Mouse (Mus musculus) G1E (cell line): ENCODE measurements around the gene Ccndbp1.

Experiments
- CTCF ChIP-seq: IDR thresholded peaks from 2 replicates; pipeline ENCODE4 v1.5.1; 2012; ENCODE audit warnings: low read depth, low read length, inconsistent platforms, mixed read lengths
- GATA1 ChIP-seq: IDR thresholded peaks from 2 replicates; pipeline ENCODE4 v1.6.1; 2012; ENCODE audit warnings: borderline replicate concordance, low read length, inconsistent platforms, mixed read lengths
- POLR2AphosphoS5 ChIP-seq: IDR thresholded peaks from 2 replicates; pipeline ENCODE4 v1.6.1; 2012; ENCODE audit warnings: low read depth, low read length, inconsistent platforms; ENCODE audit not compliant: insufficient replicate concordance
- TAL1 ChIP-seq: conservative IDR thresholded peaks from 2 replicates; pipeline ENCODE4 v1.6.1; 2012; ENCODE audit warnings: low read depth, low read length, inconsistent platforms, mixed read lengths

DNA sequence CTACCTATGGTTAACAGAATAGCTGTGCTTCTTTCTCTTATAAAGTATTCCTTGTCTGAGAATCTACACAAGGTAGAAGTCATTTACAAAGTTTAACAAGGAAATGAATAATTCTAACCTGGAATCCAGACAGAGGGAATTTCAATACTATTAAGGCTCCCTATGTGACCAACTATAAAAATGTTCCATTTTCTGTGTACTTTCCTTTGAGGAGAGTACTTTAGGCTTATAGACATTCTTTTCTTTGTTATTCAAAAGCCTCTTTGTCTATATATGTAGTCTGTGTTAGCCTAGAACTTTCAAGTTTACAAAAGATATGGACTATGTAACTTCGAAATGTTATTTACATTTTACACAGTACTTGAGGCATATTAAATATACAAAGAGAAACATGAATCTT is 47.9 kb upstream of the Ccndbp1 start:
- no peak for TF ChIP-seq CTCF
- no peak for TF ChIP-seq GATA1
- no peak for TF ChIP-seq POLR2AphosphoS5
- TF ChIP-seq TAL1 = no peak
